Mouse (Mus musculus) MEL (cell line): ENCODE measurements around the gene Pigs. TPM values are rescaled to one million over a fixed set of nuclear protein-coding genes. Genes with fewer than 3 reads are reported as not detected.
A peak's percentile ranks its signal among the peaks of the same experiment; 100 is the strongest.

Source experiments
- DNase-seq: peaks from one replicate; pipeline ENCODE4 v3.0.0; 2011; ENCODE audit warnings: low read depth, low spot score
- H3K27ac ChIP-seq: 2 replicates; pipeline ENCODE4 v1.5.1; 2012; ENCODE audit warnings: low read depth, mild to moderate bottlenecking, control low read depth, low read length, moderate library complexity; ENCODE audit not compliant: control insufficient read depth
- H3K27me3 ChIP-seq, 2 experiments: fragments of 150-350 bp in 1 of 2; sonication (generic) in 1 of 2; 2 replicates each; pipeline ENCODE4 v1.6.1; 2012; ENCODE audit warnings: low read length in 2 of 2, mild to moderate bottlenecking in 2 of 2, improper control_type of control experiment in 1 of 2, moderate library complexity in 1 of 2; ENCODE audit not compliant: insufficient read depth in 2 of 2, control insufficient read depth in 1 of 2
- H3K36me3 ChIP-seq, 2 experiments: 2 replicates each; pipeline ENCODE4 v1.6.1; 2012 to 2014; ENCODE audit warnings: low read length in 2 of 2, improper control_type of control experiment in 1 of 2, inconsistent platforms in 1 of 2, mild to moderate bottlenecking in 1 of 2; ENCODE audit not compliant: insufficient read depth in 2 of 2, control insufficient read depth in 1 of 2
- H3K4me1 ChIP-seq, 2 experiments: fragments of 150-350 bp in 1 of 2; sonication (generic) in 1 of 2; 2 replicates each; pipeline ENCODE4 v1.6.1; 2012; ENCODE audit warnings: low read length in 2 of 2, improper control_type of control experiment in 1 of 2, mild to moderate bottlenecking in 1 of 2; ENCODE audit not compliant: insufficient read depth in 2 of 2, control insufficient read depth in 1 of 2
- H3K4me3 ChIP-seq, 2 experiments: fragments of 150-350 bp in 1 of 2; sonication (generic) in 1 of 2; 2 replicates each; pipeline ENCODE4 v1.5.1; 2012; ENCODE audit warnings: low read depth in 2 of 2, low read length in 2 of 2, mild to moderate bottlenecking in 2 of 2, moderate library complexity in 2 of 2, control low read depth in 1 of 2, improper control_type of control experiment in 1 of 2; ENCODE audit not compliant: control insufficient read depth in 1 of 2, insufficient read depth in 1 of 2
- H3K79me2 ChIP-seq: 2 replicates; pipeline ENCODE4 v1.6.1; 2012; ENCODE audit warnings: mild to moderate bottlenecking, low read length, moderate library complexity; ENCODE audit not compliant: control insufficient read depth, poor library complexity, insufficient read depth
- H3K9ac ChIP-seq: 2 replicates; pipeline ENCODE4 v1.6.1; 2012; ENCODE audit warnings: low read depth, mild to moderate bottlenecking, control low read depth, low read length, moderate library complexity; ENCODE audit not compliant: control insufficient read depth, poor library complexity, severe bottlenecking
- H3K9me3 ChIP-seq: fragments of 150-350 bp; sonication (generic); replicated peaks from 2 replicates; pipeline ENCODE4 v1.6.1; 2012; ENCODE audit warnings: mild to moderate bottlenecking, low read length, improper control_type of control experiment, moderate library complexity; ENCODE audit not compliant: insufficient read depth
- CHD1 ChIP-seq: IDR thresholded peaks from 2 replicates; pipeline ENCODE4 v1.6.1; 2012; ENCODE audit warnings: low read depth, mild to moderate bottlenecking, inconsistent platforms, low read length, improper control_type of control experiment
- CHD2 ChIP-seq: IDR thresholded peaks from 2 replicates; pipeline ENCODE4 v1.6.1; 2011; ENCODE audit warnings: low read length, improper control_type of control experiment
- ELF1 ChIP-seq: IDR thresholded peaks from 2 replicates; pipeline ENCODE4 v1.6.1; 2014; ENCODE audit warnings: low read depth, mild to moderate bottlenecking, inconsistent platforms, low read length, improper control_type of control experiment, moderate library complexity
- EP300 ChIP-seq, 2 experiments: IDR thresholded peaks; 2 replicates each; pipeline ENCODE4 v1.6.1; 2011; ENCODE audit warnings: improper control_type of control experiment in 2 of 2, low read length in 2 of 2, low read depth in 1 of 2, mild to moderate bottlenecking in 1 of 2
- ETS1 ChIP-seq: IDR thresholded peaks from 2 replicates; pipeline ENCODE4 v1.6.1; 2012; ENCODE audit warnings: low read depth, mild to moderate bottlenecking, inconsistent platforms, low read length, improper control_type of control experiment, moderate library complexity
- GABPA ChIP-seq: IDR thresholded peaks from 2 replicates; pipeline ENCODE4 v1.6.1; 2012; ENCODE audit warnings: low read depth, mild to moderate bottlenecking, inconsistent platforms, low read length, improper control_type of control experiment, moderate library complexity
- GATA1 ChIP-seq: IDR thresholded peaks from 2 replicates; pipeline ENCODE4 v1.6.1; 2011; ENCODE audit warnings: low read depth, low read length, improper control_type of control experiment
- HCFC1 ChIP-seq: IDR thresholded peaks from 2 replicates; pipeline ENCODE4 v1.6.1; 2012; ENCODE audit warnings: low read depth, mild to moderate bottlenecking, inconsistent platforms, low read length, improper control_type of control experiment, moderate library complexity
- KAT2A ChIP-seq: conservative IDR thresholded peaks from 2 replicates; pipeline ENCODE4 v1.6.1; 2012; ENCODE audit warnings: low read depth, low read length, improper control_type of control experiment, inconsistent platforms
- MAFK ChIP-seq: IDR thresholded peaks from 2 replicates; pipeline ENCODE4 v1.6.1; 2011; ENCODE audit warnings: low read depth, mild to moderate bottlenecking, low read length, improper control_type of control experiment, borderline replicate concordance
- MXI1 ChIP-seq: IDR thresholded peaks from 2 replicates; pipeline ENCODE4 v1.6.1; 2011; ENCODE audit warnings: mild to moderate bottlenecking, low read depth, low read length, improper control_type of control experiment
- MYC ChIP-seq: IDR thresholded peaks from 2 replicates; pipeline ENCODE4 v1.6.1; 2011; ENCODE audit warnings: low read depth, mild to moderate bottlenecking, low read length, improper control_type of control experiment, moderate library complexity
- RCOR1 ChIP-seq: IDR thresholded peaks from 2 replicates; pipeline ENCODE4 v1.6.1; 2012; ENCODE audit warnings: low read depth, mild to moderate bottlenecking, inconsistent platforms, low read length, improper control_type of control experiment
- SMC3 ChIP-seq: IDR thresholded peaks from 2 replicates; pipeline ENCODE4 v1.6.1; 2011; ENCODE audit warnings: low read depth, low read length, improper control_type of control experiment
- UBTF ChIP-seq: IDR thresholded peaks from 2 replicates; pipeline ENCODE4 v1.6.1; 2012; ENCODE audit warnings: low read depth, mild to moderate bottlenecking, inconsistent platforms, low read length, improper control_type of control experiment, moderate library complexity, borderline replicate concordance; ENCODE audit not compliant: insufficient read depth
- USF1 ChIP-seq: IDR thresholded peaks from 2 replicates; pipeline ENCODE4 v1.6.1; 2014; ENCODE audit warnings: low read depth, mild to moderate bottlenecking, inconsistent platforms, low read length, improper control_type of control experiment, moderate library complexity
- USF2 ChIP-seq, 2 experiments: IDR thresholded peaks; 2 replicates each; pipeline ENCODE4 v1.6.1; 2011 to 2012; ENCODE audit warnings: improper control_type of control experiment in 2 of 2, low read length in 2 of 2, borderline replicate concordance in 1 of 2, inconsistent platforms in 1 of 2, low read depth in 1 of 2, mild to moderate bottlenecking in 1 of 2; ENCODE audit not compliant: insufficient read depth in 1 of 2
- ZNF384 ChIP-seq: IDR thresholded peaks from 2 replicates; pipeline ENCODE4 v1.6.1; 2012; ENCODE audit warnings: low read depth, mild to moderate bottlenecking, inconsistent platforms, low read length, improper control_type of control experiment
- polyA plus RNA-seq, 2 experiments: library from polyadenylated mRNA; stranded (reverse) in 1 of 2; unstranded in 1 of 2; fragments of >175 nt in 1 of 2; fragments of >200 nt in 1 of 2; gene quantifications; 2 replicates each; pipeline versions ENCODE4 v1.2.1 to v1.2.4; 2012; ENCODE audit warnings: low replicate concordance in 2 of 2, low read depth in 1 of 2; ENCODE audit not compliant: insufficient read length in 2 of 2, insufficient read depth in 1 of 2, missing spikeins in 1 of 2
- total RNA-seq: library from RNA; depleted of rRNA; stranded (reverse); fragments of 300-350 nt; gene quantifications from 2 replicates; pipeline ENCODE4 v1.2.3, GENCODE M21; 2012

Gene Pigs
- total and polyA plus RNA-seq, 3 experiments: 28.5 to 97.1 (median 51.2) TPM

- TF ChIP-seq USF1 (peak; percentile 68), KAT2A (no peak; the same call in 1 of the 2 replicates), USF2 (IDR thresholded peaks at IDR 0.05; ENCODE audit: borderline replicate concordance in 1 of 2, insufficient read depth in 1 of 2, low read depth in 1 of 2, low read length in 2 of 2) (no peak)
- TF ChIP-seq, all 39 proteins: peak for 18
These were observed 26.7 kb upstream of the Pigs start, which contains the start of gene Spag5 (continued) for GRCm38 (mm10) chr11:78301357-78302084.

DNA sequence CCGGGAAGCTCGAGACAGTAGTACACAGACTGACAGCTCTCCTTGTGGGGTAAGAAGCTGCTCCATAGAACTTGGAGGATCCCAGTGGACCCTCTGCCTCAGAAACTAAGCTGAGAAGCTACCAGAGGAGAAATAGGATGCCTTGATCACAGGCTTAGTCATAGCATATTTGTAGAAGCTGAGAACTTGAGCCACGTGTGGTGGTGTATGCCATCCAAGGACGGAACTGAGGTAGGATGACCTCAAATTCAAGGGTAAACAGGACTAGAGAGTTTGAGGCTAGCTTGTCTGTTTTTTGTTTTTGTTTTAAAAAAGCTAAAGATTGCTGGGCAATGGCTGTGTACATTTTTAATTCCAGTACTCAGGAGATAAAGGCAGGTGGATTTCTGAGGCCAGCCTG lies 22.9 kb upstream of the Pigs start:
- Histone ChIP-seq H3K4me3 (no peak overlapping the region), H3K36me3 (peaks cover 45 to 49% of the 10 kb centered on the region in 2 experiments), H3K4me1 (peaks cover 16 to 17% of the 10 kb centered on the region in 2 experiments; a peak in 3 of 4 replicates), H3K27me3 (no peaks in the 10 kb centered on the region), H3K27ac (no peak overlapping the region), H3K9me3 (no peaks in the 10 kb centered on the region), H3K79me2 (peaks cover 41% of the 10 kb centered on the region), H3K9ac (0 out of 2 replicates have a peak overlapping the region, but pooled peaks have one; percentile 2)
- no peak for DNase-seq
- no peak for TF ChIP-seq UBTF
- no peak for TF ChIP-seq CHD1
- TF ChIP-seq MYC: no peak
- TF ChIP-seq GABPA: no peak
- no peak for TF ChIP-seq KAT2A

- peaks cover 13 to 64% of the 10 kb centered on the region in 2 experiments for H3K36me3 ChIP-seq
- no peak overlapping the region for H3K4me3 ChIP-seq
- H3K27me3 ChIP-seq: no peaks in the 10 kb centered on the region
- peaks cover 4 to 10% of the 10 kb centered on the region in 2 experiments; a peak in 2 of 4 replicates for H3K4me1 ChIP-seq
- no peak for DNase-seq
- no peaks in the 10 kb centered on the region for H3K9me3 ChIP-seq
- H3K79me2 ChIP-seq: peaks cover 9% of the 10 kb centered on the region
- no peak for TF ChIP-seq MXI1
- no peak for TF ChIP-seq HCFC1
- no peak for TF ChIP-seq ETS1
- TF ChIP-seq SMC3: no peak
- TF ChIP-seq CHD2: no peak
- TF ChIP-seq EP300 (IDR thresholded peaks at IDR 0.05; ENCODE audit: low read depth in 1 of 2, low read length in 2 of 2): no peak
- no peak for TF ChIP-seq ELF1
- no peak for TF ChIP-seq GATA1
- TF ChIP-seq ZNF384: no peak
- no peak for TF ChIP-seq USF2 (IDR thresholded peaks at IDR 0.05; ENCODE audit: borderline replicate concordance in 1 of 2, insufficient read depth in 1 of 2, low read depth in 1 of 2, low read length in 2 of 2)
- no peak for TF ChIP-seq RCOR1
- TF ChIP-seq CHD1: no peak
- no peak for TF ChIP-seq MAFK
- no peak overlapping the region for H3K27ac ChIP-seq
- no peak overlapping the region for H3K9ac ChIP-seq
These were observed 17.2 kb upstream of the Pigs start for GRCm38 (mm10) chr11:78310861-78311511.
